Mouse (Mus musculus): ENCODE data around the gene Gm14698.
"Not testable (repeated sequence)": the region's sequence is repeated elsewhere in the genome, so short reads cannot be mapped to it uniquely, and the experiment has no call there.

Gene Gm14698

DNA sequence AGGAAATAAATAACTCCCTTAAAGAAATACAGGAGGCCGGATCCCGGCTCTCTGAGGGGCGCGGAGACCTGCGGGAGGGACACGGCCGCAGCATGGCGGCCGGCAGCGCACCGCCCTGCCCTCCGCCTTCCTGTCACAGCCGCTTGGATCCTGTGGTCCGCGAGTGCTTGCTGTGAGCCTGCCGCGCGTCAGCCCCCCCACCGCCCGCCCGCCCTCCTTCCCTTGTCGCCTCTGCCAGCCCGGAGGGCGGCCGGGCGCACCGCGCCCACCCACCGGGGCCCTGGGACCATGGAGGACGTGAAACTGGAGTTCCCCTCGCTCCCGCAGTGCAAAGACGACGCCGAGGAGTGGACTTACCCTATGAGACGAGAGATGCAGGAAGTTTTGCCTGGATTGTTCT lies at the start of gene Gm14698:
Gene Gm14698 (plus strand): TSS at position 35 of the 400 bp plus-strand sequence.
- DNase-seq (ENCODE audit: low read depth, low spot score), result not testable (repeated sequence)

DNA sequence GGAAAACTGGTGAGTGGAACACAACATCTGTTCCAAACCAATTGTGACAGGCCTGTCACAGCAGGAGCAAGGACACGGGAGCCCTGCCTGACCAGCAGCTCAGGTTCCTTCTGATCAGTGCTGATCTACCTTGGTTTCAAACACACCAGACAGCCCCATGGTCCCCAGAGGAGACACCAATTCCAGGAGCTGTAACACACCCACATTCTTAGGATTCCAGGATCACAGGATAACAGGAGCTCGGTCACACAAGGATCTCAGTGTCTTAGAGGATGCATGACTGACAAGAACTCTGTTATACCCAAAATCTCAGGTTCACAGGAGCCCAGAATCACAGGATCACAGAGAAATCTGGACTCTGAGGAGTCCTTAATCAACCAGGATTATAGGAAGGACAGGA lies 444 bp upstream of the Gm14698 start:
- not testable (repeated sequence) for DNase-seq (ENCODE audit: low read depth, low spot score)

DNA sequence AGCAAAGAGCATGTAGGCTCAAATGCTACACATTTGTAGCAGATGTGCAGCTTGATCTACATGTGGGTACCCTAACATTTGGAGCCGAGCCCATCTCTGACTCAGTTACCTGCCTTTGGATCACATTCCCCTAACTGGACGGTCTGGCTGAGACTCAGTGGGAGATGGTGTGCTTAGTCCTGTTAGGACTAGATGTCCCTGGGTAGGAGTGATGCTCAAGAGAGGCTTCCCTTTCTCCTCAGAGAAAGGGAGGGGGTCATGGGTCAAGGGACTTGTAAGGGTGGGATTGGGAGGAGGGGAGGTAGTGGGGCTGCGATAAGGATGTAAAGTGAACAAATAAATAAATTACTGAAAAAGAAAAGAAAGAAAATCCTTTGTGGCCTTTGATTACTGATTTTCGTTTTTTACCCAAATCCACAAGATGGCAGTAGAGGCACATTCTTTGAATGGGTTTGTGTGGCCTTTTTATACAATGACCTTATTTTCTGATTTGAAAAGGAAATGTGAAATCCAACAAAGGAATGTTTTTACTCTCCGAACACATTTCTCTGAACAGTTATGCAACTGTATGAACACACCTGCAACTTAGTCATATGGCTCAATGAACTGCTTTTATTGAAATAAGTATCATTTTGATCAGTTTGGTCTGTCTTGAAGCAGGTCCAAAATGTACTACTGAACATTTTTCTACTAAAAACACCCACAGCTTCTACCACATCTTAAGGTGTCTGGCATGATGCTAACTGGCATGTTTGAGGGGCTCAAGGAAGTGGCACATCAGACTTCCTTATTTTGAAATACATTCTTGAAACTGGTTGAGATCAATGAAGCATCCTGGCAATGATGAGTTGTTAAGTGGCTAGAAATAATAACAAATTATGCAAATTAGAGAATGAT lies 18.9 kb downstream of the Gm14698 start:
- DNase-seq (ENCODE audit: low read depth, low spot score), result no peak

DNA sequence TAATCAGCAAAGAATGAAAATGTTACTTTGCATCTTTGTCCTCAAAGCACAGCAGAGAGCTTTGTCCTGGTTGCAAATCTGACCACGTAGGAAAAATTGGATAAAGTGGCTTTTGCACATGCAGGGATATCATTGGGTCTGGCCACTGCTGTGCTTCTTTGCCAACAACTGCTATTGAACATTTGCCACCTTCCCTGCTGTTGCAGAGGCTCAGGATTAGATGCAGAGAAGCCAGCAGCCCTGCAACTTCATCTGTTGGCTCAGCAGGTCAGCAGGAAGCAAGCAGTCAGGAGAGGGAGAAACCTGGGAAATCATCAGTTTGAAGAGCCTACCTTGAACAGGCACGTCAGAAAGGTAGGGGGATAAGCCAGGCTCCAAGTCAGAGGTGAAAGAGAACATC lies 44.3 kb downstream of the Gm14698 start:
- no peak for DNase-seq (ENCODE audit: low read depth, low spot score)

All from CD4-positive helper T cell, adult 2 months (primary cell).